Mouse (Mus musculus) erythroblast, embryonic 14.5 days (primary cell): ENCODE data around the gene Urad.

Experiments
- GATA1 ChIP-seq: IDR thresholded peaks from 2 replicates; pipeline ENCODE4 v1.6.1; 2012; ENCODE audit warnings: low read length, inconsistent platforms, mixed read lengths
- TAL1 ChIP-seq: IDR thresholded peaks from 3 replicates; pipeline ENCODE4 v1.6.1; 2012; ENCODE audit warnings: low read length, inconsistent platforms, mixed read lengths

DNA sequence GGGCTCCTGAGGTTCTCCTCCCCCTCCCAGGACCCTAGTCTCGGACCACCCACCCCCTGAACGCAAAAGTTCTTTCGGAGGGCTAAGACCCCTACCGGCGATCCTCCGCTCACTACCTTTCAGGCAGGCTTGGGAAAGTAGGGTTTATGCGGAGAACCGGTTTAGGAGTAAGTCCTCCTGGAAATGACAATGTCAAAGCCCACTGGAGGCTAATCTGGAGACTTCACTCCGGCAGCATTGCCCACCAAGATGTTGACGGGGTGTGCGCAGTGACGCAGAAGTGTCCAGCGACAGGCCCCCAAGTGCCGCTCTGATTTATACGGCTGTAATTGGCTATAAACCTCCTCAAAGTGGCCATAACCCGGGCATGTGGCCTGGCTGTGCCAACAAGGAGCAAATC is 17.1 kb downstream of the Urad start:
- TF ChIP-seq GATA1 (no peak), TAL1 (no peak)
